Mouse (Mus musculus) midbrain, postnatal 0 days (tissue): ENCODE data around the gene Galnt14. TPM values are rescaled to one million over a fixed set of nuclear protein-coding genes. Genes with fewer than 3 reads are reported as not detected.

Experiments used
- ATAC-seq: fragments of 200-750 bp; cut with Nextera tagmentation; 2 replicates; pipeline ENCODE4 v1.8.0; 2017; ENCODE audit warnings: moderate number of reproducible peaks, mild to moderate bottlenecking, moderate TSS enrichment, moderate library complexity; ENCODE audit not compliant: low FRiP score
- DNase-seq: peaks from one replicate; pipeline ENCODE4 v3.0.0-alpha.2; 2015; ENCODE audit warnings: low spot score
- H3K27ac ChIP-seq: fragments of 300-500 bp; sonication (generic); 2 replicates; pipeline ENCODE4 v1.5.1; 2014; ENCODE audit warnings: low read depth, mild to moderate bottlenecking, low read length, mixed read lengths
- H3K27me3 ChIP-seq: fragments of 300-500 bp; sonication (generic); 2 replicates; pipeline ENCODE4 v1.6.1; 2014; ENCODE audit warnings: low read length, control low read depth, mixed read lengths; ENCODE audit not compliant: insufficient read depth
- H3K36me3 ChIP-seq: fragments of 300-500 bp; sonication (generic); 2 replicates; pipeline ENCODE4 v1.6.1; 2014; ENCODE audit warnings: low read length, control low read depth, mixed read lengths; ENCODE audit not compliant: insufficient read depth
- H3K4me1 ChIP-seq: fragments of 300-500 bp; sonication (generic); 2 replicates; pipeline ENCODE4 v1.6.1; 2014; ENCODE audit warnings: mild to moderate bottlenecking, control low read depth, antibody characterized with exemption, low read length, mixed read lengths; ENCODE audit not compliant: insufficient read depth
- H3K4me2 ChIP-seq: fragments of 300-500 bp; sonication (generic); 2 replicates; pipeline ENCODE4 v1.6.1; 2014; ENCODE audit warnings: low read depth, mild to moderate bottlenecking, low read length, mixed read lengths; ENCODE audit not compliant: poor library complexity, severe bottlenecking
- H3K4me3 ChIP-seq: fragments of 300-500 bp; sonication (generic); 2 replicates; pipeline ENCODE4 v1.5.1; 2014; ENCODE audit warnings: low read depth, mild to moderate bottlenecking, low read length, moderate library complexity
- H3K9ac ChIP-seq: fragments of 300-500 bp; sonication (generic); replicated peaks from 2 replicates; pipeline ENCODE4 v1.6.1; 2014; ENCODE audit warnings: mild to moderate bottlenecking, low read length, moderate library complexity, mixed read lengths; ENCODE audit not compliant: poor library complexity, severe bottlenecking
- H3K9me3 ChIP-seq: fragments of 300-500 bp; sonication (generic); 2 replicates; pipeline ENCODE4 v1.6.1; 2016; ENCODE audit warnings: low read length, control low read depth
- CTCF ChIP-seq: IDR thresholded peaks from 2 replicates; pipeline ENCODE4 v1.5.1; 2016; ENCODE audit warnings: antibody characterized with exemption, mild to moderate bottlenecking
- WGBS: fragments of 180-500 bp; shearing (Covaris S2); extraction: QIAGEN DNeasy Blood & Tissue Kit; methylation state at CpG from one replicate; pipeline ENCODE4 v1.1.7; 2014; 5-methylcytosine and 5-hydroxymethylcytosine counted together
- polyA plus RNA-seq: library from polyadenylated mRNA; unstranded; fragments of >200 nt; fragmentation: Nextera tagmentation; extraction: Ambion mirVana; gene quantifications from 2 replicates; pipeline ENCODE4 v1.2.1, GENCODE M21; 2015
- total RNA-seq: library from RNA; depleted of rRNA; stranded (reverse); fragments of >200 nt; gene quantifications from 2 replicates; pipeline ENCODE4 v1.2.3, GENCODE M21; 2014

Gene Galnt14
- total and polyA plus RNA-seq, 2 experiments from 2014 or later: 18.9 to 22.0 TPM

DNA sequence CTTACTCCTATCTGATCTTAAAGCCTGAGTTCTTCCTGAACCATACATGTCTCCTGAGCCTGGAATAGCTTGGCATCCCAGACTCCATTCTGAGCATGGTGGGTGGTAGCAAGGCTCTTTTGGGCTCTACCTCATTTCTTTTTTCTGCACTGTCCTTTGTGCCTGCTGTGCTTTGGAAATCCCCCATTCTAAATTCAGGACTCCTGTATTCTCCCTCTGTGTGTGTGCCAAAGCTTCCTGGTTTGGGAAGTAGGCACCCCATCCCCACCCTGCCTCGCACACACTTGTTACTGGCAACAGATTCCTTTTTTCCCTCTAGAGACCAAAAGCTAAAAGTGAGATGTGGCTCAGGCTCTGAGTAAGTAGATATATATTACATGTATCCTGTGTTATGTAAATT, 191.9 kb downstream of the Galnt14 start:
- no peaks in the 10 kb centered on the region for H3K36me3 ChIP-seq
- H3K4me2 ChIP-seq: no peak overlapping the region
- ATAC-seq: no peak
- no peak for DNase-seq
- H3K27ac ChIP-seq: no peak overlapping the region
- WGBS: 50% methylated on average over 1 of the region's 1 CpGs
- no peak for TF ChIP-seq CTCF
- H3K9ac ChIP-seq: no peak overlapping the region
- no peaks in the 10 kb centered on the region for H3K9me3 ChIP-seq
- H3K4me1 ChIP-seq: no peaks in the 10 kb centered on the region
- H3K27me3 ChIP-seq: no peaks in the 10 kb centered on the region
- no peak overlapping the region for H3K4me3 ChIP-seq

DNA sequence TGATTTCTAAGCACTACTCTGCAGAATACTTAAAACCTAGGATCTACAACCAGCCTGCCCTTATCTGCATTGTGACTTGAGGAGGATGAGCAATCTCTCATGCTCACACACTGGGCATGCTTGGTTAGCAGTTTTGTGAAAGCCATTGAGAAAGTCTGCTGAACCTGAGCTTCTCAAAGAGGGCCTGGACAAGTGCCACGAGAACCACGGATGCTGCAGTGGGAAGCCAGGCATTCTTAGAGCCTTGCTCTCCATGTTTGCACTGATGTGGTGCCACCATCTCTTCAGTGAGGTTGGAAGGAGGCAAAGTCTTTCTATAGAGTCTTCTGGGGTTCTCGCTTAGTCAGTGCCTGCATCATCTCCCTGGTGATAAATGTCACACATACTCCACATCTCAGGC, 194.7 kb downstream of the Galnt14 start:
- TF ChIP-seq CTCF: no peak
- Histone ChIP-seq H3K27me3 (no peaks in the 10 kb centered on the region), H3K4me3 (no peak overlapping the region), H3K9ac (no peak overlapping the region), H3K36me3 (0 out of 2 replicates have a peak, but pooled peaks cover 4% of the 10 kb centered on the region), H3K9me3 (no peaks in the 10 kb centered on the region), H3K4me2 (no peak overlapping the region), H3K27ac (no peak overlapping the region), H3K4me1 (no peaks in the 10 kb centered on the region)
- 88% methylated on average over 3 of the region's 3 CpGs for WGBS
- ATAC-seq (no peak), DNase-seq (no peak)

DNA sequence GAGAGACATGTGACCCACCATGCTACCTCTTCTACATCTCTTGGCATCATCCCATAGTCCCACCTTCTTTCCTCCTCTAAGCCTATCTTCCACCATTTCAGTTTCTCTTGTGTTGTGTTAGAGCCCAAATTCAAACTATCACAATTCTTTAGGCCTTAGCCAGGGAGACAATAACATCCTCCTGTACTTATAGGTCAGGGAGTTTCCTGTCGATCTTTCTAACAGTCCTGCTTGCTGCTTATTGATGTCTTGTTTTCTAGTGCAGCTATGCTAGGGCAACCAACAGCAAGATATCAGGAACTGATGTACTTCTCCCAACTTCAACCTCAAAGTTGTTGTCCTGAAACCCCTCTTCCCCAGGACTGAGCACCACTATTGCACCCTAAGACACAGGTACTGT, 195.4 kb downstream of the Galnt14 start:
- no peak for TF ChIP-seq CTCF
- Histone ChIP-seq H3K4me2 (no peak overlapping the region), H3K36me3 (0 out of 2 replicates have a peak, but pooled peaks cover 4% of the 10 kb centered on the region), H3K27ac (no peak overlapping the region), H3K4me3 (no peak overlapping the region), H3K27me3 (no peaks in the 10 kb centered on the region), H3K4me1 (no peaks in the 10 kb centered on the region), H3K9ac (no peak overlapping the region), H3K9me3 (no peaks in the 10 kb centered on the region)
- DNase-seq (no peak), ATAC-seq (no peak)
- WGBS: 88% methylated on average over 1 of the region's 1 CpGs

DNA sequence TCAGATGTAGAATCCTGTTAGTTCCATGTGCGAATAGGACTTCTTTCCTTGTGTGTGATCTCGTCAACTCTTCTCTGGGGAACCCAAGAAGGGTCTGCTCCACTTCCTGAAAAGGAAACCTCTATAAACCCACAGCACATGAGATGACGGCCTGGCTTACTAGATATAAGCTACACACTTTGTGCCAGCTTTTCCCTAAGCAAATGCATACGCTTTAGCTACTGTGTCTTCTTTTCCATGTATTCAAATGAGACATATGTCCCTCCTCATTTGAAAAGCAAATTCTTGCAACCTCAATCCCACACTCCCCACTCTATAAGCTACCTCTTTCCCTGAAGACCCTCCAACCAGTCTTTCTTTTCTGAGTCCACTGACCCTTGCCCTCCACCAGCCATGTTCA, 196.0 kb downstream of the Galnt14 start:
- whole genome bisulfite sequencing: 79% methylated on average over 4 of the region's 4 CpGs
- DNase-seq (no peak), ATAC-seq (no peak)
- Histone ChIP-seq H3K4me3 (no peak overlapping the region), H3K9me3 (no peaks in the 10 kb centered on the region), H3K27ac (no peak overlapping the region), H3K4me2 (no peak overlapping the region), H3K4me1 (no peaks in the 10 kb centered on the region), H3K9ac (no peak overlapping the region), H3K27me3 (no peaks in the 10 kb centered on the region), H3K36me3 (0 out of 2 replicates have a peak, but pooled peaks cover 4% of the 10 kb centered on the region)
- TF ChIP-seq CTCF: no peak

DNA sequence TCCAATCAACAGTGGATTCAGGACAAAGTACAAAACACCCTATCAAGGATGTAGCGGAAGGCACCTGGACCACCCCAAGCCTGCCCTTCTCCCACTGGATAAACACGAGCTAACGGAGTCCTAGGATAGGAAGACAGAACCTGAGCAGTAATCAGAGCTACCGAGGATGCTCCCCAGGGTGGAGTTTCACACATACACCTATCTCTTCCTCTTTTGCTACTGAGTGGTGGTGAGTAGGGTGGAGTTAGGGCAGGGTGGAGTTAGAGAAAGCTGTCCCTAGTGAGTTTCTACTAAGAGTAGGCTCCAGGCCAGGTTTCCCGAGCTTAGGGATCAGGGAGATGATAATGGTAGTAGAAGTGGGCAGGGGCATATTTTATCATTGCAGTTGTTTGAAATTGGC, 197.4 kb downstream of the Galnt14 start:
- Histone ChIP-seq H3K9me3 (no peaks in the 10 kb centered on the region), H3K4me2 (no peak overlapping the region), H3K4me1 (no peaks in the 10 kb centered on the region), H3K36me3 (0 out of 2 replicates have a peak, but pooled peaks cover 4% of the 10 kb centered on the region), H3K9ac (no peak overlapping the region), H3K27me3 (no peaks in the 10 kb centered on the region), H3K4me3 (no peak overlapping the region), H3K27ac (no peak overlapping the region)
- DNase-seq: no peak
- no peak for ATAC-seq
- 83% methylated on average over 5 of the region's 5 CpGs for WGBS
- no peak for TF ChIP-seq CTCF

DNA sequence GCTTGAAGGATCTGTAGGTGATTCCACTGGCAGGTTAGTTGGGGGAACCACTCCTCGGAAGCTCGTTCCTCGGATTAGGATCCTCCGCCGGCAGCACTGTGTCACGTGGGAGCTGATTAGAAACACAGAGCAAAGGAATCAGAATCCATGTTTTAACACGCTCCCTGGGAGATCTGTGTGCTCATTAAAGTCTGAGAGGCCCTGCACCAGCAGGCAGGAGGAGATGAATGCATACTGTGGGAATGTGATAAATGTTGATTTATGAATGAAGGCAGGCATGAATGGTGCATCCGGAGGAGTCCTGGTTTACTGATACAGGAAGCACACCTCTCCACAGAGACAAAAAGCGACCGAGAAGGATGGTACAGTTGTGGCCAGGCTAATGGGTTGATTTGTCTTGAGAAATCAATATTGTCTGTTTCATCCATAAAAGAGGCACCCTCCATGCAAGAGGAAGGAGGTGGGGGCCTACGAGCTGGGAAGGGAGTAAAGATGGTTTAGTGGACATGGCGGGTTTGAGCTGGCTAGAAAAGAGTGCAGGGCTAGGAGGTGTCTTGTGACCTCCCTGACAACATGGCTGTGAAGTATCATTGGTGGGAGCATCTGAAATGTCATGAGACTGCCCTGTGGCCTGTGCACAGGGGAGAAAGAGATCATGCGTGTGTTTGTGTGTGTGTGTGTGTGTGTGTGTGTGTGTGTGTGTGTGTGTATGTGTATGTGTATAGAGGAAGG, 202.3 kb downstream of the Galnt14 start:
- peak; percentile 79 for ATAC-seq
- DNase-seq: peak; percentile 67
- no peak overlapping the region for H3K4me3 ChIP-seq
- no peaks in the 10 kb centered on the region for H3K4me1 ChIP-seq
- 36% methylated on average over 13 of the region's 13 CpGs for WGBS
- H3K9me3 ChIP-seq: no peaks in the 10 kb centered on the region
- H3K27ac ChIP-seq: peak overlapping the region; percentile 47; the same call in 1 of the 2 replicates
- no peaks in the 10 kb centered on the region for H3K27me3 ChIP-seq
- 0 out of 2 replicates have a peak, but pooled peaks cover 4% of the 10 kb centered on the region for H3K36me3 ChIP-seq
- no peak overlapping the region for H3K9ac ChIP-seq
- H3K4me2 ChIP-seq: no peak overlapping the region
- peak; percentile 12; the same call in 1 of the 2 replicates for TF ChIP-seq CTCF
